Mouse (Mus musculus): ENCODE data around the gene Zbtb46. TPM values are rescaled to one million over a fixed set of nuclear protein-coding genes. Genes with fewer than 3 reads are reported as not detected.

Zbtb46 gene
- total RNA-seq, 2 experiments from 2014 or later, result 5.8 to 8.3 TPM

DNA sequence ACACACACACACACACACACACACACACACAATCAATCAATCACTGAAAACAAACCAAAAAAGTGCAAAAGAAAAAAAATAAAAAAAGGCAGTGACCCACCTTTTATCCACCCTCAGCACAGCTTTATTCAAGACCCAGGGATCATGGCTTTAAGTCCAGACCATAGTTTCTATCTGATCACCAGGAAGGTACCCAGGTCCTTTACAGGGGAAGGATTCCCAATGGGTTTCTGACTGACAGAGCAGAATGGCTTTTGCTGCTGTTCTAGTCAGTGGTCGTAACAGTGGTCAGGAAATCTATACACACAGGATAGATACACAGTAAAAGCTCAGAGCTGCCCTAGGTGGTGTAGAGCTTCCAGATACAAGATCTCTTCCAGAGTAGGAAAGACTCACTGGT lies 26.5 kb upstream of the Zbtb46 start:
- H3K27ac ChIP-seq, result no peak overlapping the region
- no peak for DNase-seq (ENCODE audit: low spot score in 2 of 2)
- H3K4me3 ChIP-seq, result no peak overlapping the region
- no peak for TF ChIP-seq CTCF (conservative IDR thresholded peaks at IDR 0.05)

DNA sequence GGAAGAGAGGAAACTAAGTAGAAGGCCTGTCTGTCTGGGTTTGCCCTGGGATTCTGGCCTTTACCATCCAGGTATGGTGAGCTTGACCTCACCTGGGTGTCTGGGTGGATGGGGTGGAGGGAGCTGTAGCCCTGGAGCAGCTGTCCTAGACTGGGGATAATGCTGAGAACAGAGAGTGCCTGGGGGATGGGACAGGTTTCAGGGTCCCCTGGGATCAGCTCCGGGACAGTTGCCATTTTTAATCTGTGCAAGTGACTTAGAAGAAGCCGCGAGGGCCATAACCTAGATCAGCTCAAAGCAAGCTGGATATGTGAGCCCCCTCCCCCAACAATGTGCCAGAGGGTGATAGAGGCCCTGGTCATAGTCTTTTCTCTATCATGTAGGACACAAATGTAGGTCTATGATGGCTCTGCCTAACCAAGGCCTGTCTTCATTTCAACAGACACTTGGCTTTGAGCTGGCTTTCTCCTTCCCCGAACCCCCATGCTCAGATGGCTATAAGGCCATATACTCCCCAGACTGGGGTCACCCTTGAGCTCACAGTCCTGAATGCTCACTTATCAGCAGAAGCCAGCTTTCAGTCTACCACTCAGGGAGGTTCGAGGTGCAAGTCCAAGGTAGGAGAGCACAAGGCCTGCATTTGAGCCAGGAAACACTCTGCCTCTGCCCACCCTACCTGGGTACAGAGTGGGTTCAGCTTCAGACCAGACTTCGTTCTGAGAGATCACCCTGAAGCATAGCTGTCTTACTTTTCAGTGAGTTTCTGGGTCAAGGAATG lies 25.4 kb upstream of the Zbtb46 start:
- no peak for TF ChIP-seq CTCF (conservative IDR thresholded peaks at IDR 0.05)
- no peak overlapping the region for H3K4me3 ChIP-seq
- H3K27ac ChIP-seq, result no peak overlapping the region
- no peak for DNase-seq (ENCODE audit: low spot score in 2 of 2)

DNA sequence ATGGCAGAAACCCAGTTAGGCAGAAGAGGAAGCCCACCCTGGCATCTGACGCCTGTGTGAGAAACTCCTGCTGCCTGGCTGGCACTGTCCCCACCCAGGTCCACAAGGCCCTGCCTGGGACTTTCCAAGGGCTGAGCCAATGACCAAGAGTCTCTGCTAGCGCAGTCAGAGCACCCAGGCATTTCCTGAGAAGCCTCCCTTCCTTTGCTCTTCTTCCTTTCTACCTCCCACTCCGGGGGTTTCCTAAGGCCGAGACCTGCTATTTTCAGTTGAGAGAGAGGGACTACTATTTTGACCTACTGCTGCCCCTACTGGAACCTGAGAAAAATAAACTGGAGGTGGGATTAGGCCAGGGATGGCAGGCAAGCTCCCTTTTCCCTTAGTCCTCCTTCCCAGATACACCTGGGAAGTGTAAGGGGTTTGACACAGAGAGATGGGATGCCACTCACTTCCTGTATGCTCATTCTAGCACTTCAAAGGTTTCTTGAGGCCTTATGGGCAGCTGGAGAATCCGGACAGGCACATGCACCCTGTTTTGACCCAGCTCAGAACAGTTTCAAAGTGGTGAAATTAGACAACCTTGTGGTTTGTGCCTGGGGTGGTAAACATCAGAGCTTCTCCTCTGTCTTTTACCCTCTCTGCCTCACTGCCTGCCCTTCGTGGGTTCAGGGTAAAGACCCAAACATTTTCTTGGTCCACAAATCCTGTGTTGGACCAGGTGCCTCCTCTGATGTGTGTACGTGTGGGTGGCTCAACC lies 24.5 kb upstream of the Zbtb46 start:
- Histone ChIP-seq H3K27ac (0 out of 2 replicates have a peak overlapping the region, but pooled peaks have one; percentile 25), H3K4me3 (no peak overlapping the region)
- DNase-seq (ENCODE audit: low spot score in 2 of 2), result no peak
- peak; percentile 60 for TF ChIP-seq CTCF (conservative IDR thresholded peaks at IDR 0.05)

GRCm38 (mm10) chr2:181483120-181483519 lies 23.9 kb upstream of the Zbtb46 start:
- Histone ChIP-seq H3K27ac (no peak overlapping the region), H3K4me3 (no peak overlapping the region)
- no peak for TF ChIP-seq CTCF (conservative IDR thresholded peaks at IDR 0.05)
- no peak for DNase-seq (ENCODE audit: low spot score in 2 of 2)

DNA sequence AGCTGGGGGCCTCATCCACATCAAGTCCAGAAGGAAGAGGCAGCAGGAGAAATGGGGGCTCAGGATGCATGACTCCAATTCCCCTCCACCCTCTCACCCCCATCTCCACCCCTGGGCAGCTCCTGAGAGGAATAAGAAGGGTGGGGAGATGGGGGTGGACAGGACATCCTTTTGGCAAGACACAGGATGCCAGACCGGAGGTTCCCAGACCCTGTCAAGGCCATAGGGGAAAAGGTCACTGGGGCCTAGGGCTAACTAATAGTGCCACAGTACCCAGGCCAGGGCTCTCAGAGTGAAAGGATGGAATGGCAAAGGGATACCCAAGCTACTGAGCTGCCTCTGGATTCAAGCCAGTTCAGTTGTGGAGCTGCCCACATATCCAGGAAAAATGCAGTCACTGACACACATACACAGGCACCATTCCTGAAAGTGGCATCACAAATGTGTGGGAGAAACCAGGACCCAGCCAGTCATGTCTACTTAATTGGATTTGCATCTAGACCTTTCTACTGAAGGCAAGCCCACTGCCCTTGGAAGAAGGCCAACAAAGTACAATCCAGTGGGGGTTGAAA lies 13.1 kb upstream of the Zbtb46 start:
- no peak for TF ChIP-seq CTCF (conservative IDR thresholded peaks at IDR 0.05)
- Histone ChIP-seq H3K27ac (peak overlapping the region; percentile 32; the same call in 1 of the 2 replicates), H3K4me3 (no peak overlapping the region)
- DNase-seq (ENCODE audit: low spot score in 2 of 2), result no peak

DNA sequence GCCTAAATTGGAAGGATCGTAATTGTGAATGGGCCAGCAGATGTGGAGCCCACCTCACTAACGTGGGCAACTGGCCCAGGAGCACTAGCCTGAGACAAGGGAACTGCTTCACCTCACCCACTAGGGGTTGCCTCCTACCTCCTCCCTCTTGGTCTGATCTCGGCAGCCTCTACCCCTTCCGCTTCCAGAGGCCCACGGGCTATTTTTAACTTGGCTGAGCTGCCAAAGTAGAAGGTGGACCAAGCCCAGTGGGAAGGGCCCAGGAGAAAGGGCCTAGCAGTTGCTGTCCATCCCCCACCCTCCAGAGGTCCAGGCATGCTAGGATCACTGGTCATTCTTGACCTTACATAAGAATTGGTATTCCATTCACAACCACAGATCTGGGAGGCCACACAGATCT lies 12.0 kb upstream of the Zbtb46 start:
- Histone ChIP-seq H3K4me3 (no peak overlapping the region), H3K27ac (peak overlapping the region; percentile 56)
- no peak for DNase-seq (ENCODE audit: low spot score in 2 of 2)
- TF ChIP-seq CTCF (conservative IDR thresholded peaks at IDR 0.05), result 0 out of 2 replicates have a peak, but pooled peaks have one; percentile 9

GRCm38 (mm10) chr2:181470285-181470684 lies 11.1 kb upstream of the Zbtb46 start:
- Histone ChIP-seq H3K27ac (peak overlapping the region; percentile 56), H3K4me3 (no peak overlapping the region)
- DNase-seq (ENCODE audit: low spot score in 2 of 2), result no peak
- no peak for TF ChIP-seq CTCF (conservative IDR thresholded peaks at IDR 0.05)

GRCm38 (mm10) chr2:181465423-181465822 lies 6.2 kb upstream of the Zbtb46 start:
- no peak for DNase-seq (ENCODE audit: low spot score in 2 of 2)
- Histone ChIP-seq H3K4me3 (no peak overlapping the region), H3K27ac (no peak overlapping the region)
- TF ChIP-seq CTCF (conservative IDR thresholded peaks at IDR 0.05), result no peak

DNA sequence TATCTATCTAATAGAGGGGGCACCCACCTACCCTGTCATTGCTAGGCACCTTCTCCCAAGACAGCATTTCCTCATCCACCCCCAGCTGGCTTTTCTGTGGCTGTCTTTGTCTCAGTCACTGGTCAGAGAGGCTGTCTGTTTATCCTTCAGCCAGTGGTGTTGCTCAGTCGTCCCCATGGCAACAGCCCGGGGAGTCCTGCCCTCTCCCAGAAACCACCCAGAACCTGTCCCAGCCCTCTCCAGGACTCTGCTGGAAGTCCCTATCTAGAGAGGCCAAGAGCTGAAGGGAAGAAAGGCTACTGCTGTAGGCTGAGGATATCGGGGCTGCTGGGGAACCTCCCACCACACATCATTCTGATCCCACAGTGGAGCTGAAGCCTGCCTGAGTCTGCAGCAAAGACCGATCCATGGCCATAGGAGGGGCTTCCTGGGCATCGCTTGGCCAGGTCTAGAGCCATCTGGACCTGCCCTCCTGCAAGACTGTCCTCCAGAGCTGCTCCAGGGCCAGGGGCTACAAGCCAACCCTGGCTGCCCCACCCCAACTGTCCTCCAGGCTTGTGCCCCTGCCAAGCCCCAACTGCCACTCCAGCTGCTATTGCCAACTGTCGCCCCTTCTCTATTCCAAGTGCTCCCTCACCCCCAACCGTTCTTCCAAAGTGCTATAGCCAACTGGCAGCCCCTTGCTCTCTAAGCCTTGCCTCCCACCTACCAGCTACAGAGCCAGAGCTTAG lies 3.9 kb upstream of the Zbtb46 start:
- no peak for TF ChIP-seq CTCF (conservative IDR thresholded peaks at IDR 0.05)
- Histone ChIP-seq H3K27ac (no peak overlapping the region), H3K4me3 (no peak overlapping the region)
- peak; percentile 23 to 57 for DNase-seq (ENCODE audit: low spot score in 2 of 2)

GRCm38 (mm10) chr2:181462604-181463003 lies 3.4 kb upstream of the Zbtb46 start:
- TF ChIP-seq CTCF (conservative IDR thresholded peaks at IDR 0.05), result no peak
- Histone ChIP-seq H3K4me3 (no peak overlapping the region), H3K27ac (no peak overlapping the region; the same call in 1 of the 2 replicates)
- DNase-seq (ENCODE audit: low spot score in 2 of 2), result no peak

DNA sequence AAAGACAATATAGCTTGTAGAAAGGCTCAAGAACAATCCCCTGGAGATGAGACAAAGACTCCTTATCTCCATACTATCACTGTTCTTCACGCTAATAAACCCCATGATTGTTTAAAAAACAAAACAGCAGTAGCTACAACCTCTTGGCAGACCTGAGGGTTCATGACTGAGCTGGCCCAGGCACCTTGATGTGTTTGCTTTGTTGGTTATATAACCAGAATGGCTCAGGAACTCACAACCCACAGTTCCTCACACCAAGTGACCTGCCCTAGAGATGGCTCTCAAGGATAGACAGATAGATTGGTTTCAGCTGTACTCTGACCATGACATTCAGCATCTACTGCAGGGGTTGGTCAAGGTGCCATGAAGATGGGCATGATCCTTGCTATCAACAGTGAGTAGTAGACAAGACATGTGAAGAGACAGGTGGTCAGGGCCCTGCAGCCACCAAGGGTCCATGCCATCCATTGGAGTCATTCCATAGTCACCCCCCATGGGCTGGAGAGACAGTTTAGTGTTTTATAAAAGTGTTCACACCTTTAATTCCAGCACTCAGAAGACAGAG lies 2.4 kb upstream of the Zbtb46 start:
- TF ChIP-seq CTCF (conservative IDR thresholded peaks at IDR 0.05), result no peak
- no peak for DNase-seq (ENCODE audit: low spot score in 2 of 2)
- H3K27ac ChIP-seq, result no peak overlapping the region
- H3K4me3 ChIP-seq, result no peak overlapping the region
